In genomic region chr6:72428036-72428435, GRCm38 (mm10) we compare ENCODE assay signal across 8 mouse cellular contexts. TPM values are rescaled to one million over a fixed set of nuclear protein-coding genes. Genes with fewer than 3 reads are reported as not detected.
DNase-seq lines count a peak whose midpoint lies in the region; ATAC-seq lines count a peak whose summit lies in the region.

No protein-coding gene starts in this region.

- no peak overlapping the region for H3K9ac ChIP-seq in heart, embryonic 15.5 days
- H3K9ac ChIP-seq in liver, embryonic 11.5 days (ENCODE audit: low read depth, low read length): no peak overlapping the region
- H3K9ac ChIP-seq in stomach, embryonic 14.5 days (replicated peaks; ENCODE audit: low read depth, low read length): no peak overlapping the region

- no peak overlapping the region for H3K4me2 ChIP-seq in heart, embryonic 15.5 days
- no peak overlapping the region for H3K4me2 ChIP-seq in liver, embryonic 11.5 days
- H3K4me2 ChIP-seq in stomach, embryonic 14.5 days (replicated peaks; ENCODE audit: low read depth, low read length): no peak overlapping the region

- whole genome bisulfite sequencing in heart, embryonic 15.5 days: 38% methylated on average over 8 of the region's 8 CpGs
- WGBS in liver, embryonic 11.5 days: 49% methylated on average over 8 of the region's 8 CpGs
- 34% methylated on average over 8 of the region's 8 CpGs for WGBS in stomach, embryonic 14.5 days

- H3K27me3 ChIP-seq in heart, embryonic 15.5 days: no peaks in the 10 kb centered on the region
- H3K27me3 ChIP-seq in liver, embryonic 11.5 days (replicated peaks; ENCODE audit: control insufficient read depth, insufficient read depth, low read length): no peaks in the 10 kb centered on the region
- H3K27me3 ChIP-seq in stomach, embryonic 14.5 days (ENCODE audit: control insufficient read depth, insufficient read depth, low read length): no peaks in the 10 kb centered on the region

- no peaks in the 10 kb centered on the region for H3K9me3 ChIP-seq in heart, embryonic 15.5 days (replicated peaks)
- no peaks in the 10 kb centered on the region for H3K9me3 ChIP-seq in liver, embryonic 11.5 days (ENCODE audit: control insufficient read depth, low read length)
- no peaks in the 10 kb centered on the region for H3K9me3 ChIP-seq in stomach, embryonic 14.5 days (ENCODE audit: control insufficient read depth, low read depth, low read length)

- peaks cover 86% of the 10 kb centered on the region for H3K36me3 ChIP-seq in heart, embryonic 15.5 days
- peaks cover 41% of the 10 kb centered on the region for H3K36me3 ChIP-seq in liver, embryonic 11.5 days (ENCODE audit: control insufficient read depth, insufficient read depth, low read length)
- peaks cover 80% of the 10 kb centered on the region for H3K36me3 ChIP-seq in stomach, embryonic 14.5 days (ENCODE audit: control insufficient read depth, insufficient read depth, low read length)

- no peaks in the 10 kb centered on the region for H3K4me1 ChIP-seq in heart, embryonic 15.5 days (replicated peaks)
- H3K4me1 ChIP-seq in liver, embryonic 11.5 days (replicated peaks; ENCODE audit: control insufficient read depth, insufficient read depth, low read length): no peaks in the 10 kb centered on the region
- H3K4me1 ChIP-seq in stomach, embryonic 14.5 days (ENCODE audit: control insufficient read depth, insufficient read depth, low read length): no peaks in the 10 kb centered on the region

- no peak overlapping the region for H3K27ac ChIP-seq in heart, embryonic 15.5 days
- no peak overlapping the region for H3K27ac ChIP-seq in liver, embryonic 11.5 days (ENCODE audit: low read depth, low read length)
- H3K27ac ChIP-seq in stomach, embryonic 14.5 days (ENCODE audit: low read length): no peak overlapping the region

- no peak overlapping the region for H3K4me3 ChIP-seq in heart, embryonic 15.5 days
- no peak overlapping the region for H3K4me3 ChIP-seq in liver, embryonic 11.5 days (ENCODE audit: low read depth, low read length)
- no peak overlapping the region for H3K4me3 ChIP-seq in stomach, embryonic 14.5 days (ENCODE audit: low read depth, low read length)

- ATAC-seq in heart, embryonic 15.5 days (replicated peaks; ENCODE audit: insufficient number of reproducible peaks, insufficient read depth, low FRiP score, low read depth): peak; percentile 72; the same call in 1 of the 2 replicates
- peak; percentile 65; the same call in 1 of the 2 replicates for ATAC-seq in liver, embryonic 11.5 days (replicated peaks; ENCODE audit: low FRiP score)
- 0 out of 2 replicates have a peak, but pooled peaks have one; percentile 62 for ATAC-seq in stomach, embryonic 14.5 days (ENCODE audit: insufficient number of reproducible peaks, insufficient read depth, low FRiP score, low read depth)

- peak; percentile 78 for DNase-seq in CD4-positive helper T cell, adult 2 months (ENCODE audit: low read depth, low spot score)
- DNase-seq in adrenal gland, postnatal 4 days (ENCODE audit: low spot score in 2 of 2): peak; percentile 52 to 53
- DNase-seq in fibroblast of lung, adult 2 months (ENCODE audit: low read depth): peak; percentile 55
- DNase-seq in kidney, postnatal 10 days: peak; percentile 91
- no peak for DNase-seq in liver, embryonic 11.5 days (ENCODE audit: low spot score)
- peak; percentile 47 to 77 for DNase-seq in natural killer cell, adult 2 months (ENCODE audit: low spot score in 2 of 2)

RNA-seq across cellular contexts. Expression of gene Mat2a, which starts 11.3 kb away (rescaled TPM):
- 100 to 1,000 TPM; 237 to 266 TPM for total RNA-seq in adrenal gland, postnatal 4 days (2021)
- 247 and 267 TPM in 2 replicates for polyA plus RNA-seq in heart, embryonic 15.5 days (2015; fragmentation: Nextera tagmentation; extraction: Ambion mirVana)
- 426 and 477 TPM in 2 replicates for polyA plus RNA-seq in liver, embryonic 11.5 days (2014; fragmentation: Nextera tagmentation; extraction: Ambion mirVana)
- 333 and 352 TPM in 2 replicates for polyA plus RNA-seq in stomach, embryonic 14.5 days (2014; fragmentation: Nextera tagmentation; extraction: Ambion mirVana)

RNA-seq across cellular contexts. Expression of gene Ggcx, which starts 13.9 kb away (rescaled TPM):
- total RNA-seq in adrenal gland, postnatal 4 days (2021): 10 to 100 TPM; 45.5 to 48.9 TPM
- polyA plus RNA-seq in heart, embryonic 15.5 days (2015; fragmentation: Nextera tagmentation; extraction: Ambion mirVana): 27.7 and 32.1 TPM in 2 replicates
- polyA plus RNA-seq in liver, embryonic 11.5 days (2014; fragmentation: Nextera tagmentation; extraction: Ambion mirVana): 24.1 and 26.9 TPM in 2 replicates
- polyA plus RNA-seq in stomach, embryonic 14.5 days (2014; fragmentation: Nextera tagmentation; extraction: Ambion mirVana): 23.2 TPM in 2 replicates

RNA-seq across cellular contexts. Expression of gene Vamp8, which starts 37.5 kb away (rescaled TPM):
- 100 to 1,000 TPM; 120 to 136 TPM for total RNA-seq in adrenal gland, postnatal 4 days (2021)
- 123 and 142 TPM in 2 replicates for polyA plus RNA-seq in heart, embryonic 15.5 days (2015; fragmentation: Nextera tagmentation; extraction: Ambion mirVana)
- 265 and 274 TPM in 2 replicates for polyA plus RNA-seq in liver, embryonic 11.5 days (2014; fragmentation: Nextera tagmentation; extraction: Ambion mirVana)
- polyA plus RNA-seq in stomach, embryonic 14.5 days (2014; fragmentation: Nextera tagmentation; extraction: Ambion mirVana): 194 and 206 TPM in 2 replicates

RNA-seq across cellular contexts. Expression of gene Vamp5, which starts 47.8 kb away (rescaled TPM):
- total RNA-seq in adrenal gland, postnatal 4 days (2021): 10 to 100 TPM; 33.0 to 40.5 TPM
- 43.2 and 46.1 TPM in 2 replicates for polyA plus RNA-seq in heart, embryonic 15.5 days (2015; fragmentation: Nextera tagmentation; extraction: Ambion mirVana)
- polyA plus RNA-seq in liver, embryonic 11.5 days (2014; fragmentation: Nextera tagmentation; extraction: Ambion mirVana): 164 and 181 TPM in 2 replicates
- 22.6 and 26.3 TPM in 2 replicates for polyA plus RNA-seq in stomach, embryonic 14.5 days (2014; fragmentation: Nextera tagmentation; extraction: Ambion mirVana)
